Mouse (Mus musculus) cerebellum, postnatal 14 days (tissue): ENCODE measurements around the gene Ammecr1.
A peak's percentile ranks its signal among the peaks of the same experiment; 100 is the strongest.

Experiments
- DNase-seq, 2 experiments: peaks; one replicate each; pipeline ENCODE4 v3.0.0; 2021; ENCODE audit warnings: mixed read lengths in 2 of 2

Ammecr1 gene

GRCm38 (mm10) chrX:142903854-142904253, 62.7 kb downstream of the Ammecr1 start:
- no peak for DNase-seq

DNA sequence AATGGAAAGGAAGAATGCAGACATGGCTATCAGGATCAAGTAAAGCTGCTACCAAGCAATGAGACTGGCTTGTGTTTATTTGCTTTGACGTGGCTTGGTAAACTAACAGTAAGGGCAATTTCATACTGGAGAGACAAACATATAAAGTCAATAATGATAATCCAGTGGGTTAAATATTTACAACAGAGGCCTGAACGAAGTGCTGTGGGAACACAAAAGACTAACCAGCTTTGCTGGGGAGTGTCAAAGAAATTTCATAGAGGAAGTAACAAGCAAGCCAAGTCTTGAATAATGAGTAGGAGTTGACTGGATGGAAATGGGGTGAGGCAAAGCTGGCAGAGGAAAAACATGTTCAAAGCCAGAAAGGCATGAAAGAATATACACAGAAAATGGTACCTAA, 63.9 kb downstream of the Ammecr1 start:
- DNase-seq, result no peak

DNA sequence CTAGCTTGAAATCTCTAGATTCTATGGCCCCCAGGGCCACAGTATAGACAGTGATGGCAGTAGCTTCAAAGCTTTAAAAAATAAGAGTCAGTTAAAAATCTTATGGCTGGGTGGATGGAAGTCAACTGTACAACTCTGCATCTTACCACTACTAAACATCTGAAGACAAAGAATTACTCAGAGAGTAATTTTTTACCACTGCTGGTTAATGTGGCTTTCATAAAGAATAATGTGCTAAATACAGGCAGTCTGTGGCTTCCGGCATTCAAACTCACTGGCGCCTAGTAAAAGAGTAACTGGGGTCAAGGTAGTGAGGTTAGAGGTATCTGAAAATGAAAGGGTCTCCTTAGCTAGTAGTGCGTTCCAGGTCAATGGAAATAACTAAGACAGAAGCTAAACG, 64.6 kb downstream of the Ammecr1 start:
- no peak for DNase-seq

DNA sequence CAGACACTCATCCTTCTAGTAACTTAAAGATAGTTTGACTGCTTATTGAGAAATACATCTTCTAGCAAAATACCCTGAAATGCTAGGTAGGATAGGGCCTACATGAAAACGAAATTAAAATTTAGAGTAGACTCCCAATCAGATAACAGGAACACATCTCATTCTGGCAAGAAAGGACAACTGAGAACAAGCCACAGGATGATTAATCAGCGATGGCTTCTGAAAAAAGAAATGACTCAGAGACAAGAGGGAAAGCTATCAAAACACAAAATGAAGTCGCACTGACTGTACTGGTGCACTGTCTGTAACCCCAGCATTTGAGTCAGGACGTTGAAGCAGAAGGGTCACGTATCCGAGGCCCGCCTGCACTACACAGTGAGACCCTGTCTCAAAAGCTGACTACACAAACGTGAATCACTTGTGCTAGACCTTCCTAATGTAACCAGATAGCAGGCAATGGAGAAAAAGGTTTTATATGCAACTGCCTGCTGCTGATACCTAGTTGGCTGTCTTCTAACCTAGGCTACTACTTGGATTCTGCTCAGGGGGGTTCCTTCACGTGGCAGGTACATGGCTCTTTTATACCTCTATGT, 68.1 kb downstream of the Ammecr1 start:
- no peak for DNase-seq

DNA sequence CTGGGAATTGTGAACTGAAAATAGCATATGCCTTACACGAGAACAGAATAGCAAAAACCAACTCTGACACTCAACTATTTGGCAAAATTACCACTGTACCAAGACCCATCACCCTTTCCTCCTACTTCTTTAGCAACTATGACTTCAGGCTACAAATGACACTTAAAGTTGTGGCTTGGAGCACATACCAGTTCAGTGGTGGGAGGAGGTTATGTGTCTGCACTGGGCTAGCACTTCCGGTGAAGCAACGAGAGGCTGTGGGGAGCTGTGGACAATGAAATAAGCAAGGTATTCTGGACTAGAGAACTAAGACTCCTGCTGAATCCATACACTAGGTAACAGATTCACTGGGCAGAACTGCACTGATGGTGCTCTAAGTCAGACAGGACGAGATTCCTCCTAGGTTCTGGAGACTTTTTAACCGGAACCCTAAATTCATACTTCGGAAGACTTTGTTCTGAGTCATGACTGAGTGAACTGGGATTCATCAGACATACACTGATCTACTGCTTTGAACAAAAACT, 69.0 kb downstream of the Ammecr1 start:
- DNase-seq, result no peak

DNA sequence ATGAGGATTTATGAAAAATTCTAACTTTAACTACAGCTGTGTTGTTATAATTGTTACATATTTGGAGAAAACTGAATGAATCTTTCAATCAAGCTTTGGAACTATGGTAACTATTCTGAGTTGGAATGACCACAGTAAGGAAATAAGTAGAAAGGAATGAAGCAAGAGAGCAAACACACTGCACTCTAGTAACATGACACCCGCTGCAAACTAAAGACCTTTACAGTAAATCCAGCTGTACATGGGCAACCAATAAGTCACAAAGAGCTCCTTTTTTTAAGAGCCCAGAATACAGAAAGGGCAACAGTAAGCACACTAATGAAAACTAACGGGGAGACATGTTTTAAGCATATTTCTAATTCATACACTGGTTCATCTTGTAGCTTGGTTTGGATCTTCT, 71.2 kb downstream of the Ammecr1 start:
- no peak for DNase-seq

DNA sequence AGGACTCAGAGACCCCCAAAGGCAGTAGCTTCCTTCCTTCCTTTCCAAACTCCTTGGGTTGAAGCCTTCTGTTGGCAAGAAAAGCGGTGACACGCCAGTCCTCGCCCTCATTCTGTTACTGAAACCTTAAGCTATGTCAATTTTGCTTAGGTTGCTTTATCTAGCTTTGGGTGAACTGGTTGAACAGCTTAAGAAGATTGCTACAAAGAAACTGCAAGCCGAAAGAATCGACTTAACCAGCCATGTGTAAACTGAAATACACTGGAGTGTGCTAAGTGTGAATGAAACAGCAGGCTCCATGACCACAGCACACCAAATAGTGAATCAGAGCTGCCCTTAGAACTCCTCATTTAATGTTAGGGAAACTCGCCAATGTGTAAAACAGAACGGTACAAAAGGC, 80.6 kb downstream of the Ammecr1 start:
- DNase-seq, result no peak

GRCm38 (mm10) chrX:142883593-142883992, 82.9 kb downstream of the Ammecr1 start:
- DNase-seq, result no peak

- no peak for DNase-seq
Observed at GRCm38 (mm10) chrX:142882255-142882654, 84.3 kb downstream of the Ammecr1 start.

GRCm38 (mm10) chrX:142869844-142870243, 96.7 kb downstream of the Ammecr1 start:
- no peak for DNase-seq

GRCm38 (mm10) chrX:142848032-142848431, 118.5 kb downstream of the Ammecr1 start:
- no peak for DNase-seq

DNA sequence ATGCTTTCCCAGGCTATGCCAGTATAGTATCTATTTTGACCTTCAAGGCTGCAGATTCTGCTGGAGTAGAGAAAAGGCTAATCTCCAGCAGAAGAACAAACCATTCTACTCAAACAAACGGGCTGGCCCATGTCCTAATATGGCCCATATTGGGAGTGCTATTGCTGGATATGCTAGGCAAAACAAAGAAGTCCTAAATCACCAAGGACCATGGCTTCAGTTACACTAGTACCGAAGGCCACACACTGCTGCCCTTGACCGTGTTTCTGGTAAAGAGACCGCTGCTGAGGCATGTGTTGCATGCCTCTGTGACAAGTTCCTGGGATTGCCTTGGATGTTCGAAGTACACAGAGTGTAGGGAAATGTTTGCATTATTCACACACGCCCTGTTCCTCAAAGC, 120.3 kb downstream of the Ammecr1 start:
- DNase-seq, result no peak

- no peak for DNase-seq
Observed at GRCm38 (mm10) chrX:142841916-142842315, 124.6 kb downstream of the Ammecr1 start.

GRCm38 (mm10) chrX:142839411-142839810, 127.1 kb downstream of the Ammecr1 start:
- DNase-seq, result no peak

GRCm38 (mm10) chrX:142838841-142839240, 127.7 kb downstream of the Ammecr1 start:
- no peak for DNase-seq

DNA sequence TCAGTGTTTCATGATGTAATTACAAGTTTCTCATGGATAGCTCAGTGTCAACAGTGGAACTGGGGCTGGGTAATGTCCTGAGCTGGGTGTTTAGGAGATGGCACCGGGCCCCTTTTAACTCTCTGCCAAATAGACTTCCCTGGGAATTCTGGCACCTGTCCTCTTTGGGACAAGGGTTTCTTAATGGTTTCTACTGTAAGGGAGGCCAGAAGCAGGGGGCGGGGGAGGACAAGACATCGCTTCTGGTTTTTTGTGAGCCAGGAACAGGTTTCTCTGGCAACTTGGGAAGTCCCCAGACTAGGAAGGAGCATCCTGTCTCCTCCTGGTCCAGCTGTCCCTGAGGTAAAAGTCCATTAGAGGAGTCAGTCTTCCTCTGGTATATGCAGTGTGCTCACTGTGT, 129.2 kb downstream of the Ammecr1 start:
- peak; percentile 23 to 45 for DNase-seq

- DNase-seq, result no peak
Observed at GRCm38 (mm10) chrX:142836399-142836798, 130.1 kb downstream of the Ammecr1 start.

DNA sequence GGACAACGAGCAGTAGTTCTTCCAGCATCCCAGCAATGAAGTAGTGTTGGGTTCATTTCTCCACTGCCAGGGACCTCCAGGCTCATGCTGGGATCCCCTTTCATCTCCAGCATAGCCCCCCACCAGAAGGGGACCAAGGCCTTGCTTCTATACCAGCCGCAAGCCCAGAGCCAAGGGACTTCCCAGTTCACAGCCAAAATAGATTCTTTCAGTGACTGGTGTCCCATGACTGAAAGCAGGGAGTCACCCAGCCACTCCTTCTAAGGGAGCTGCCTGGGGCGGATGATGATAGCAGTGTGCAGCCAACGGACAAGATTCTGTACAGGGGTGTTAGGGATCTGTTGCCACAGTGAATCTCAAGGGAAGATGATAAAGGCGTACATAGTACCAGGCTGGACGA, 131.7 kb downstream of the Ammecr1 start:
- no peak for DNase-seq

GRCm38 (mm10) chrX:142833164-142833796, 133.2 kb downstream of the Ammecr1 start:
- no peak for DNase-seq

DNA sequence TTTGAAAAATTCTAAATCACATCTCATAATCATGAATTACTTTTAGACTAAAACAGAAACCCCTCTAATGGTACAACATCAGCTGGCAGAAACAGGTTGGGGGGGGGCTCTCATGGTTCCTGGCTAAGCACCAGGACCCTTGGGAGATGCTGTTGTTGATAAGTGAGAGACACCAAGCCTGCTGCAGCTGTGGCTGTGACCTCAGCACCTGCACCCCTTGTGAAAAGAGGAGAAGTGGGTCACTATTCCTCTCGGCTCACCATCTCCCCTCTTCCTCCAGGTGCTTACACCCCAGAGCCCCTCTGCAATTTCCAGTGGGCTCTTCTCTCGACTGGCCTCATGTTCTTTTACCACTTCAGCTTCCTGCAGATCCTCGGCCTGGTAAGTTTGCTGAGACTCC, 134.3 kb downstream of the Ammecr1 start:
- DNase-seq, result no peak

DNA sequence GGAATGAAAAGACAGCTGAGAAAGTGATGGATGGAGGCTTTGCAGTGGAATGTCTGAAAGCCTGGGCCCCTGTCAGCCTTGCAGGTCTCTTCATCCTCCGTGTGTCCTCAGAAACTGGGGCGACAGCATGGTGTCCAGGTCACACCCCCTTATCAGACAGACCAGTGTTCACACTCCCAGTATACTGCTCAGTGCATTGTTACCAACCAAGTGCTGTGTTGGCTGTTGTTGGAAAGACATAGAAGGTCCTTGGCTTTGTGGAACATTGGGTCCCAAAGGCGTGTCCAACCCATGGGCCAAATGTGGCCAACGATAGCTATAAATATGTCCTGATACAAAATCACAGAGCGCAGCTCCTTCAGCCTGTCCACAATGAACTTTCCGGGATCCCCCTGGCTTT, 136.0 kb downstream of the Ammecr1 start:
- no peak for DNase-seq

DNA sequence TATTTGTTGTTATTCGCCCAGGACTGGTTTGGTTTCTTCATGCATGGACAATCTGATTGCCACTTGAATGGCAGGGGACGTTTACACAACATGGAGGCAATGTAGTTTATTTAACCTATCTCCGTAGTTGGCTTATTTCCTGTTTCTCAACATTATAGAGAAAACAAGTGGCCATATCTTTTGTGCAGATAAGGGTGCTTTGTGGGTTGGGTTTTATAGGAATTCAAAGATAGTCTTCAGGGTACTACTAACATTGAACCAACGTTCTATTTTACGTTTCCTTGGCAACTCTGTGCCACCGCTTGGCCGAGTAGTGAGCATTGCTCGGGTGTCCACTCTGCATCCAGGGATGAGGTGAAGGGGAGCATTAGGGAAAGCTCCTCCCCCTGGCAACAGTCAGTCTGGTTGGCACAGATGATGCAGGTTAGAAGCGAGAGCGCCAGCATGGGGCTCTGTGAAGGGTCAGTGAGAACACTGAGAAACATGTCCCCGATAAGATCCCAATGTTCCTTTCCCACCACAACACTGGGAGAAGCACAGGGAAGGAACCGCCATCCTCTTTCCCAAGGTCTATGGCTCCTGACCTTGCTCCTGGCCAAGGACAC, 136.6 kb downstream of the Ammecr1 start:
- no peak for DNase-seq

- DNase-seq, result no peak
Observed at GRCm38 (mm10) chrX:142829267-142829666, 137.3 kb downstream of the Ammecr1 start.

DNA sequence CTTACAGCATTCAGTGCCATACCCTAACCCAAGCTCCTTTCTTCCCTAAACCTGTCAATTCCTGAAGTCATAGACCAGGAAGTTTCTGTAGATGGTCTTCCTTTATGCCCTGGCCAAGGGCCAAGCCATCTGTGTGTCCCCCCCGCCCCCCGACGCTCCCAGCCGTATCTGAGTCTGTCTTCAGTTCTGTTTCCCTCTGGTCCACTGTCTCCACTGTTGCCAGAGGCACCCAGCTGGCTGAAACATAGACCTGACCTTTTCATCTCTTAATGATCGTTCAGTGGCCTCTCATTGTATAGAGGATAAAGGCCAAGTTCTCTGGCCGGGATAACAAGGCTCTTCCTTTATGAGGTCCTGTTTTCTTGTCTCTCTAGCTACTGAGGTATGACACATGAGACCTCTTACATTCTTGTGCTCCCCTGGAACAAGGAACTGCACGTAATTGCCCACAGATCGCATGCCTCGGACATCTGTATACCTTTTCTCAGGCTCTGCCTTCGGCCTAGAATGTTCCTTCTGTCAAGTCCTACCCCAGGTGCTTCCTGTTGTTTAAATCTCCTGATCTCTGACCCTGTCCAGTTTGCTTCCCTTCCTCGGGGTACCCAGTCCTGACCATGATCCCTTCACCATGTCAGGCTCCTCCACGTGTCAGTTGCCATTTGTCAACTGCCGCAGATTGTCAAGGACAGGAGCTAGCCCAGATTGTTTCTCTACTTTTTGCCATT, 138.2 kb downstream of the Ammecr1 start:
- no peak for DNase-seq
